Mouse (Mus musculus) ovary, adult 10 weeks (tissue): Measurements from ENCODE around the gene Kazn. TPM values are rescaled to one million over a fixed set of nuclear protein-coding genes. Genes with fewer than 3 reads are reported as not detected.

Experiments
- polyA plus RNA-seq: library from polyadenylated mRNA; stranded (reverse); fragments of 350-450 nt; fragmentation: Illumina TruSeq; extraction: RNeasy Lipid Tissue Mini Kit (QIAGEN cat#74804); gene quantifications from one replicate; pipeline ENCODE4 v1.2.3, GENCODE M21; 2014

Kazn gene
- 9.9 TPM for polyA plus RNA-seq

DNA sequence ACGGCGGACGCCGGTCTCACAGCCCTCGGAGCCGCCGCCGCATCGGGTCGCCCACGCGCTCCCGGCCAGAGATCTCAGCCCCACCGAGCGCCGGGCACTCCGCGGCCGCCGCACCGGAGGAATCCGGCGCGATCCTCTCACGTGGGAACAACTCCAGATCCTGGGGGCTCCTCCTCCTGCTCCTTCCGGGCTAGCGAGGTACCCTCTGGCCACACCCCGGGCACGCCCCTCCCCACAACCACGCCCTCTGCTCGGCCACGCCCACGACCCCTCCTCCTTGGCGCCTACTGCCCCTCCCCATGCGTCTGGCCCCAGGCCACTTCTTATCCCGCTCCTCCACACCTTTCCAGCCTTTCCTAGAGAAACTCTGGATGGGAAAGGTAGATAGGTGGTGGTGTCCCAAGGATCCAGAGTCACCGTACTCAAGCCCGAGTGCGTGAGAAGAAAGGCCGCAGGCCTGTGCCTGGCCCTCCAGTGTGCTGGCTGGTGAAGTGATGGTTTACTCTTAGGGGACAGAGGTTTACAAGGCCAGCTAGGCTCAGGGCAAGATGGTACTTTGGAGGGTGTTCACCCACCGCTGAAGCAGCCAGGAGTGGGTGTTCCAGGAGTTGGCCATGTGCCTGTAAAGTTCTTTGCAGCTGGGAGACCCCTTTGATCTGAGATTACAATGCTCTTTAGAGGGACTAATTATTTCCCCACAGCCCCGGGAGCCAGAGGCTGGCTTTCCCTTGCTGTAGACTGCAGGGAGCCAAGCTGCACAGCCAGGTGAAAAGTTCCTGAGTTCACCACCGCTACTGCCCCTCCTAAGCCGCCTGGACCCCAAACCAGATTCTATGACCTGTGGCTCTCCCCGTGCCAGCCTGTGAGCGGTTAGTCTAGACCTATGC, at the start of gene Kazn:
Kazn (minus strand) TSS at position 162 of the 887 bp plus-strand sequence.

GRCm38 (mm10) chr4:142084131-142084899, 154.9 kb downstream of the Kazn start, which contains the start of gene Tmem51:
Tmem51 (minus strand) TSS chr4:142084304.

Other genes with a start within 250 kb of the Kazn start
- gene Fhad1, start 224.3 kb downstream of the Kazn start, polyA plus RNA-seq, result 3.0 TPM
- not detected for gene Tmem51, start 155.1 kb downstream of the Kazn start, polyA plus RNA-seq